Mouse (Mus musculus) T-helper 17 cell (primary cell): ENCODE measurements around the gene Rccd1.
"Not testable (repeated sequence)": the region's sequence is repeated elsewhere in the genome, so short reads cannot be mapped to it uniquely, and the experiment has no call there.

Source experiments
- in situ Hi-C, 2 experiments: fragments of 300-600 bp; cut with MboI, MseI; formaldehyde crosslinking; loops; 1 replicate in 1 of 2; 2 replicates in 1 of 2; pipeline ENCODE4 v1.15.1; 2025; ENCODE audit warnings: high pct_unique_total_duplicates in 2 of 2

Rccd1 gene

DNA sequence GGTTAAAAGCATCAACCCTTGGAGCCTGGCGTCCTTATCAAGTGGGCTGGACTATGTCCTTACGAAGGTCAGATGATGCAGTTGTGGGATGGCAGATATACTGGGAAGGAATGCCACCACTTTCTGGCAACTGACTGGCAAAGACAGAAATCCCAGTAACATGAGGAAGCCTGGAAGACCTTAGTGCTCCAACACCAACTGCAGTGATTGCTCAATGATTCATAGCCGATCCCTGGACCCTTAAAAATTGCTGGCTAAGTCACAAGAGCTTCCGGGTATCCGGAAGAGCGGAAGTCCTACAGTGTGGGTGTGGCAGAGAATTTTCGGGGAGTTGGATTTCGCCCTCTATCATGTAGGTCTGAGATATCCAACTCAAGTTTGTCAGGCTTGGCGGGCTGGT is 21.9 kb upstream of the Rccd1 start:
- in situ Hi-C loops, result no loop called here

DNA sequence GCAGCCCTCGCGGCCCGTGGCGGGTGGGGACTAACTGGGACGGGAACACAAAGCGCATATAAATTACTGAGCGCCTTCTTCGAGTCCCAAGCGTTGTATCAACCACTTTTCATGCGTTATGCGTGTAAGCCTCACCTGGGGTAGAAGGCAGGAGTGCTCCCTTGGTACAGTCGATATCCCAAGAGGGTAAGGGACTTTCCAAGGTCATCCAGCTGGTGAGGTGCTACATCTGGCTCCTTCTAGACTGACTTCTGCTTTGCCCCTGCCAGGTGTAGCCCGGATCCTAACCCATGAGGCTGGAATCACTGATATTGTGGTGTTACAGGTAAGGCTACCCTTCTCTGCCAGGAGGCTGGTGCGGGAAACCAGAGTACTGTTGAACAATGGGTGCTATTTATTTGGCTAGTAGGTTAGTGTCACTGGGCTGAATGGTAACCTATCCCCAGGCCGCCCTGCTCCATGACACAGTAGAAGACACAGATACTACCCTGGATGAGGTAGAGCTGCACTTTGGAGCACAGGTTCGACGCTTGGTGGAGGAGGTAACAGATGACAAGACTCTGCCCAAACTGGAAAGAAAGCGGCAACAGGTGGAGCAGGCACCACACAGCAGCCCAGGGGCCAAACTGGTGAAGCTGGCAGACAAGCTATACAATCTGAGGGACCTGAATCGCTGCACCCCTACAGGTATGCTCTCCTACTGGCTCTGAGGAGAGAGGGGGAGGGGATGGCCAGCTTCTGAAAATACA is 19.2 kb upstream of the Rccd1 start:
- in situ Hi-C loops, result no loop called here

DNA sequence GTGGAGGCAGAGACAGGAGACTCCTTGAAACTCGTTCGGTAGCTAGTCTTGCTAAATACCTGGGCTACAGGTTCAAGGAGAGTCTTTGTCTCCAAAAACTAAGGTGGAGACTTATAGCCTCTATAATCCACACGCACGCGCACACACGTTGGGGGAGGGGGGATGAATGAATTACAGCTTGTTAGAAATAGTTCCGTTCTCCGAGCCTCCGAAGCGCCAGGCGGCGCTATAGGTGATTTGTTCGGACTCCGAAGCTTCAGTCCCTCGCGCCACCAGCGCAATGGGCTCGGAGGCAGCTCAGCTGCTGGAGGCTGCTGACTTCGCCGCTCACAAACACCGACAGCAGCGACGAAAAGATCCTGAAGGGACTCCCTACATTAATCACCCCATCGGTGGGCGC is 18.6 kb upstream of the Rccd1 start, which contains the start of gene Hddc3:
TSS of gene Hddc3 (plus strand) at position 247 of the 400 bp plus-strand sequence.
- in situ Hi-C loops, result no loop called here

DNA sequence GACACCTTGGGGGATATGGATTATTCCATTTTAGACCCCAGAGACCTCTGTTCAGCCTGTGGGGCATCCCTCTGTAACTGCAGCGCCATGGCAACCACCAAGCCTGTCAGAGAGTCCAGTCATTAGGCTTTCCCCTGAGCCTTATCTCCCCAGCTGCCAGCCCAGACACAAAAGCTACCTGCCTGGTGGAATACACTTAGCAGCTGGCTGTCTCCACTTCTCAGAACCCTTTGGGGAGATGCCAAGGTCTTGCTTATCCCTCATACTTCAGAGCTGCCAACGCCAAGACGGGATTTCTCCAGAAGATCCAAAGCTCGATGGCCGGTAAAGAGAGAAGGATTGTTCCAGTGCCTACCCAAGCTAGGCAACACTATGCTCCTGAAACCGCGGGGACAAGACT is 17.5 kb upstream of the Rccd1 start:
- in situ Hi-C loops, result no loop called here

DNA sequence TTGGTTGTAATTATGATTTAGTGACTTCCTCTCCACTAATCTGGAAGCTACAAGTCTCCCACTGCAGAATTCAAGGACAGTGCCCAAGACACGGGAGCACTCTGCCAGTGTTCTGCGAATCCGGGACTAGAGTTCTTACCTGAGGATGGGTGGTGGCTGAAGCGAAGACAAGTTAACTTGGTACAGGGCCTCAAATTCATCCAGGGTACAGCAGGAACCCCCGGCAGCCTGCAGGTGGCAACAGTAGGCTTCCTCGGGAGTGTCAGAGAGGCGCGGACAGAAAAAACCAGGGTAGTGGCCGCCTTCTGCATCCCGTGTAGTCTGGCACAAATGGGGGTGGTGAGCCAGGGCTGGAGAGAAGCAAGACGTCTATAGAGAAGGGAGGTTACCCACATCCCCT is 16.5 kb upstream of the Rccd1 start, which contains the start of gene Unc45a:
TSS of gene Unc45a (minus strand) at position 213 of the 400 bp plus-strand sequence.
- in situ Hi-C loops, result no loop called here

DNA sequence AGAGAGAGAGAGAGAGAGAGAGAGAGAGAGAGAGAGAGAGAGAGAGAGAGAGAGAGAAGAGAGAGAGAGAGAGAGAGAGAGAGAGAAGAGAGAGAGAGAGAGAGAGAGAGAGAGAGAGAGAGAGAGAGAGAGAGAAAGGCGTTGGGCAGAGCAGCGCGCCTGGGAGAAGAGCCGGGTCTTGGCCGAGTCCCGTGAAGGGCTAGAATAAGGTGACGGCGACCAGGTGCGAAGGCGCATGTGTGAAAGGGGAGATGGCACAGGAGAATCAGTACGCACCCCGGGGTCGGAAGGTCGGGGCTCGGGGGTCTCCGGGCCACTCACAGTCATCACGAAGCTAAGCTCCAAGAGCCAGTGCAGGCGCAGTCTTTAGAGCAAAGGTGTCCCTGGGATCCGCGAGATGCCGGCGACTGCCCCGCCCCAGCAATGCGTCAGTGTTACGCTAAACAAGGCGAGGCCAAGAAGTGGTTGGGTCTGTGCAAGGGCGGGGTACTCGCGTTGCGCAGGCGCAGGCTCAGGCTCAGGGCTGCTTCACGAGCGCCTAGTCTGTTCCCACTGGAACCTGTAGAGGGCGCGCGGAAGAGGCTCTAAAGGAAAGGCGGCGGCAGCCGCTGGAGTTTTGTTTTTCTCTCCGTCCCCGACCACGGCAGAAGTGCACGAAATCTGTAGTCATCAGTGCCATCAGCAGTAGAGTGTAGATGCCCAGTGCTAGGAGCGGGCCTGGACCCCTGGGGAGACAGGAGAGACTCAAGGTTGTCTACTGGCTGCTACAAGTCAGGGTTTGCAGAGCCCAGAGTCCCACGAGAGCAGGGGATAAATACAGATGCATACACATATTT is 15.8 kb upstream of the Rccd1 start:
- in situ Hi-C loops, result loop anchor here (5.0 kb wide), 1 partner anchor 37 kb away; no protein-coding TSS in a partner anchor

DNA sequence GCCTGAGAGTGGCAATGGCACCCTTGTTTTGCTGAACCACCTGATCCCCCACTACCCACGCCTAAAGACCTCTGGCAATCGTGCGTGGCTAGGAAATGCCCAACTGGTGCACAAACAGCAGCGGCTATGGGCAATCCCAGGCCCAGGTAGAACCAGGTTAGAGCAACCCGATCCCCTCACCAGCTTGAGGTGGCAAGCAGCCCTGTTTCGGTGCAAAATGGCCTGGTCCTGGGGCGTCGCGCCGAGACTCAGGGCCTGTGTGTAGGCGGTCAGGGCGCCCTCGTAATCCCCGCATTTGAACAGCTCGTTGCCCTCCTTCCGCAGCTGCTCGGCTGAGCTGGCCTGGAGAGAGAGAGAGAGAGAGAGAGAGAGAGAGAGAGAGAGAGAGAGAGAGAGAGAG is 15.1 kb upstream of the Rccd1 start:
- in situ Hi-C loops, result loop anchor here (5.0 kb wide), 1 partner anchor 38 kb away; no protein-coding TSS in a partner anchor

- in situ Hi-C loops, result loop anchor here (5.0 kb wide), 1 partner anchor 40 kb away; no protein-coding TSS in a partner anchor
Observed at GRCm38 (mm10) chr7:80336932-80337331, 12.7 kb upstream of the Rccd1 start.

DNA sequence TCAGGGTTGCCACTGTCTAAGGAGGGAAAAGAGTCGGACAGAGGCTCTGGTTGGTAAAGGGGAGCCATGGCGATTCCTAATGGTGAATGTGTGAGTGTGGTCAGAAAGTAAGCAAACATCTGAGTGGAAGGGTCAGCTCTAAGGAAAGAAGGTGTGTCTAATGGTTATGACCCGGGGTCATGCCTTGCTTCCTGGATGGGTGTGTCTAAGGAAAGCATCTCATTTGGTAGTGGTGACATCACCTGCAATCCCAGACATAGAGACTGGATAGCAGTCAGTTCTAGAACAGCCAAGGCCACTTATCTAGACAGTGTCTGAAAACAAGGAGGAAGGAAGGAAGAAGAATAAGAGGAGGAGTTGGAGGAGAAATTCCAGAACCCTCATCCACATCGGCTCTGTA is 10.6 kb upstream of the Rccd1 start:
- in situ Hi-C loops, result loop anchor here (5.0 kb wide), 1 partner anchor 42 kb away; no protein-coding TSS in a partner anchor

- in situ Hi-C loops, result no loop called here
Observed at GRCm38 (mm10) chr7:80331433-80331832, 7.2 kb upstream of the Rccd1 start.

- in situ Hi-C loops, result no loop called here
Observed at GRCm38 (mm10) chr7:80330278-80330677, 6.0 kb upstream of the Rccd1 start.

- in situ Hi-C loops, result no loop called here
Observed at GRCm38 (mm10) chr7:80326076-80326475, 1.8 kb upstream of the Rccd1 start.

GRCm38 (mm10) chr7:80325292-80325868 is 1.1 kb upstream of the Rccd1 start:
- in situ Hi-C loops, result no loop called here

- in situ Hi-C loops, result not testable (repeated sequence)
Observed at GRCm38 (mm10) chr7:80324816-80325119, 514 bp upstream of the Rccd1 start.

DNA sequence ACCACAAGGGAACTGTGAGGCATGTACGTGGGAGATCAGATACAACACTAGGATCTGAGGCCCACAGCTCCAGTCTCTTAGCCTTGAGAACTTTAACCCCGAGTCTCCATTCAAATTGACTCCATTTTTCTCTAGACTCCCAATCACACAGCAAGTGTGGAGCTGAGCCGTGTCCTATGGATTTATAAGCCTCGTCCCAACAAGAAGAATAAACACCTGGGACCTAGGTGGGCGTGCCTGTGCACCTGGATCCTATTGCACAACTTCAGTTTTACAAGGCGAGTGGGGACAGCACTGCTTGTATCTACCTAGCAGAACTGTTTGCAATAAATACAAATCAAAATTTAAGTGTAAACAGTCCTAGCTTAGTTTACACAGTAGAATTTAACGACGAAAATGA is 918 bp downstream of the Rccd1 start:
- in situ Hi-C loops, result no loop called here

- in situ Hi-C loops, result no loop called here
Observed at GRCm38 (mm10) chr7:80319846-80320496, 4.3 kb downstream of the Rccd1 start.

GRCm38 (mm10) chr7:80318670-80319069 is 5.6 kb downstream of the Rccd1 start:
- in situ Hi-C loops, result no loop called here

DNA sequence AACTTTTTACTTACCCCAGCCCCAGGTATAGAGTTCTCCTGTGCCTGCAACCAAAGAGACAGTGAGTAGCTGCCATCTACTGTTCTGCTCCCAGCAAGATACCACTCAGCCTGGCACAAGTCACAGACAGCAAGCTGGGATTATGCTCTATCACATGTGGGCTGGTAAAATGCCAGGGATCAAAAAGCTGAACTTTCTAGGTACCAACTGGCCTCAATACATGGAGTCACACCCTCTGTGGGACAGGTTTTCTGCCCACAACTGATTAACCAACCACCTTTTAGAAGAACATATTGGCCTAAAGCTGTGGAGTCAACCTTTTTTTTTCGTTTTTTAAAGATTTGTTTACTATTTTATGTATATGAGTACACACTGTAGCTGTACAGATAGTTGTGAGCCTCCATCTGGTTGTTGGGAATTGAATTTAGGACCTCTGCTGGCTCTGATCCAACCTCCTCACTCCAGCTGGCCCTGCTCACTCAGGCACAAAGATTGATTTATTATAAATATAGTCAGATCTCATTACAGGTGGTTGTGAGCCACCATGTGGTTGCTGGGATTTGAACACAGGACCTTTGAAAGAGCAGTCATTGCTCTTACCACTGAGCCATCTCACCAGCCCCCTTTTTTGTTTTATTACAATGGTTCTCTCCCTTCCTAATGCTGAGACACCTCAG is 6.7 kb downstream of the Rccd1 start:
- in situ Hi-C loops, result no loop called here

DNA sequence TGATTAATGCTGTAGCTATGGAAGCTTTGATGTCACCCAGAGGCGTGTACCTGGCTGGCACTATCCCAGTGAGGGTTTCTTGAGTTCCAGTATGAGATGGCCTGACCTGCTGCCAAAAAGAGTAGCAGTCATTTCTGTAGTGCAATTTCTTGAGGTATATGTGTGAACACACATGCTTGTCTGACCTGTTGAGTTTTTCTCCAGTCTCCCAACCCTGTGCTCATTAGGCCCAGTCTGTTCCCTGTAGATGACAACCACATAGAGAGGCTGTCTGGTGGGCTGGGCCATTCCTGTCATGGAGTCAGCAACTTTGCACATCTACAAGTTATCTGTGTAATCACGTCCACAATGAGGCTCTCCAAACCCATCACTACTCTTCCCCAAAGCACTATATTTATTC is 8.5 kb downstream of the Rccd1 start:
- in situ Hi-C loops, result no loop called here

- in situ Hi-C loops, result no loop called here
Observed at GRCm38 (mm10) chr7:80310771-80311170, 13.5 kb downstream of the Rccd1 start.

DNA sequence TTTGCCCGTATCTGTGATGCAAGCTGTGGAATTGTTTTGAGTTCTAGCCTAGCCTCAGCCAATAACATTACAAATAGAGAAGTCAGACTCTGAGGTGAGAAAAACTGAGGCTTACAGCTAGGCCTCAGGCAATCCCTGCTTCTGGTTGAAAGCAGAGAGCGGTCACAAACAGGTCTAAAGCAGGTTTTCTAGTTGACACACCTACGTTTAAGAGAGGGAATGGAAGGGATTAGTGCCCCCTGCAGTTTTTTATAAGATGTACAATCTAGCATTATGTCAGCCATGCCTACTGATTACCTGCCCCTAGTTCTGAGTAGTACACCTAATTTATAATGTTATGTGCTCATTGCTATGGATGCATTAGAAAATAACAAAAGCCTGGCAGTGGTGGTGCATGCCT is 16.5 kb downstream of the Rccd1 start:
- in situ Hi-C loops, result no loop called here
